Mouse (Mus musculus) forebrain, embryonic 11.5 days (tissue): ENCODE results near the gene Abcg5. TPM values are rescaled to one million over a fixed set of nuclear protein-coding genes. Genes with fewer than 3 reads are reported as not detected.

Experiments
- ATAC-seq: fragments of 200-750 bp; cut with Nextera tagmentation; replicated peaks from 2 replicates; pipeline ENCODE4 v1.8.0; 2017; ENCODE audit warnings: moderate TSS enrichment; ENCODE audit not compliant: low FRiP score
- DNase-seq: peaks from one replicate; pipeline ENCODE4 v3.0.0-alpha.2; 2017; ENCODE audit warnings: low spot score
- H3K27ac ChIP-seq: fragments of 300-500 bp; sonication (generic); 2 replicates; pipeline ENCODE4 v1.5.1; 2014; ENCODE audit warnings: low read depth, low read length
- H3K27me3 ChIP-seq: fragments of 300-500 bp; sonication (generic); 2 replicates; pipeline ENCODE4 v1.6.1; 2014; ENCODE audit warnings: mild to moderate bottlenecking, low read length, mixed read lengths; ENCODE audit not compliant: control insufficient read depth, insufficient read depth
- H3K36me3 ChIP-seq: fragments of 300-500 bp; sonication (generic); 2 replicates; pipeline ENCODE4 v1.6.1; 2014; ENCODE audit warnings: mild to moderate bottlenecking, low read length, moderate library complexity, mixed read lengths; ENCODE audit not compliant: control insufficient read depth, insufficient read depth
- H3K4me1 ChIP-seq: fragments of 300-500 bp; sonication (generic); replicated peaks from 2 replicates; pipeline ENCODE4 v1.6.1; 2014; ENCODE audit warnings: low read length, mixed read lengths; ENCODE audit not compliant: control insufficient read depth, insufficient read depth
- H3K4me2 ChIP-seq: fragments of 300-500 bp; sonication (generic); 2 replicates; pipeline ENCODE4 v1.6.1; 2014; ENCODE audit warnings: low read depth, mild to moderate bottlenecking, low read length, moderate library complexity, mixed read lengths; ENCODE audit not compliant: severe bottlenecking
- H3K4me3 ChIP-seq: fragments of 300-500 bp; sonication (generic); 2 replicates; pipeline ENCODE4 v1.5.1; 2014; ENCODE audit warnings: low read depth, low read length
- H3K9ac ChIP-seq: fragments of 300-500 bp; sonication (generic); 2 replicates; pipeline ENCODE4 v1.6.1; 2014; ENCODE audit warnings: low read length
- H3K9me3 ChIP-seq: fragments of 300-500 bp; sonication (generic); 2 replicates; pipeline ENCODE4 v1.6.1; 2016; ENCODE audit warnings: low read length, mixed read lengths; ENCODE audit not compliant: control insufficient read depth
- WGBS: fragments of 180-500 bp; shearing (Covaris S2); extraction: QIAGEN DNeasy Blood & Tissue Kit; methylation state at CpG from one replicate; pipeline ENCODE4 v1.1.7; 2014; 5-methylcytosine and 5-hydroxymethylcytosine counted together
- polyA plus RNA-seq: library from polyadenylated mRNA; unstranded; fragments of >200 nt; fragmentation: Nextera tagmentation; extraction: Ambion mirVana; gene quantifications from 2 replicates; pipeline ENCODE4 v1.2.1, GENCODE M21; 2014

Gene Abcg5
- polyA plus RNA-seq, 1 experiment from 2014 or later: 5.1 TPM

DNA sequence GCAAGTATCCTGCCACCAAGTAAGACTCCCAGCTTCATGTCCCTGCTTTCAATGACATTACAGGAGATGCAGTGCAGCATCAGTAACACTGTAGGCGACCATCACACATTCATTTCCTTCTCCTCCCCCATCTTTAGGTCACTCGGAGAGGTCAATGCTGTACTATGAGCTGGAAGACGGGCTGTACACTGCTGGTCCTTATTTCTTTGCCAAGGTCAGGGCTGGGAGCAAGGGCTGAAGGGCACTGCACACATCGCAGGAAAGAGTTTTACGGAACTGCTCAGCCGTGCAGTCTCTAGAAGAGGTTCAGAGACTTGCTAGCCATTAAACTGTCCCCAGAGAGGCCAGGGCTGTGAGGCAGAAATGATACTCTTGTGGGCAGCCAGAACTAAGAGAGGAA, 13.7 kb upstream of the Abcg5 start:
- Histone ChIP-seq H3K4me2 (no peak overlapping the region), H3K4me3 (no peak overlapping the region), H3K27ac (no peak overlapping the region), H3K9ac (no peak overlapping the region), H3K9me3 (no peaks in the 10 kb centered on the region), H3K27me3 (no peaks in the 10 kb centered on the region), H3K4me1 (no peaks in the 10 kb centered on the region), H3K36me3 (no peaks in the 10 kb centered on the region)
- ATAC-seq (no peak), DNase-seq (no peak)
- 74% methylated on average over 6 of the region's 6 CpGs for WGBS

GRCm38 (mm10) chr17:84693741-84694140, 10.9 kb upstream of the Abcg5 start:
- no peak for DNase-seq
- H3K27ac ChIP-seq: no peak overlapping the region
- no peaks in the 10 kb centered on the region for H3K4me1 ChIP-seq
- no peaks in the 10 kb centered on the region for H3K9me3 ChIP-seq
- no peaks in the 10 kb centered on the region for H3K36me3 ChIP-seq
- no peak overlapping the region for H3K4me2 ChIP-seq
- H3K9ac ChIP-seq: no peak overlapping the region
- no peak overlapping the region for H3K4me3 ChIP-seq
- no peaks in the 10 kb centered on the region for H3K27me3 ChIP-seq
- no peak for ATAC-seq
- 91% methylated on average over 2 of the region's 2 CpGs for WGBS

GRCm38 (mm10) chr17:84690111-84690510, 7.3 kb upstream of the Abcg5 start:
- Histone ChIP-seq H3K4me3 (no peak overlapping the region), H3K9me3 (no peaks in the 10 kb centered on the region), H3K9ac (no peak overlapping the region), H3K4me1 (no peaks in the 10 kb centered on the region), H3K27ac (no peak overlapping the region), H3K4me2 (no peak overlapping the region), H3K36me3 (no peaks in the 10 kb centered on the region), H3K27me3 (no peaks in the 10 kb centered on the region)
- DNase-seq (no peak), ATAC-seq (no peak)
- 89% methylated on average over 5 of the region's 5 CpGs for WGBS

- no peak overlapping the region for H3K4me3 ChIP-seq
- H3K4me1 ChIP-seq: no peaks in the 10 kb centered on the region
- no peaks in the 10 kb centered on the region for H3K36me3 ChIP-seq
- no peak overlapping the region for H3K27ac ChIP-seq
- no peak for ATAC-seq
- H3K9me3 ChIP-seq: no peaks in the 10 kb centered on the region
- H3K4me2 ChIP-seq: no peak overlapping the region
- DNase-seq: no peak
- 90% methylated on average over 5 of the region's 5 CpGs for WGBS
- no peak overlapping the region for H3K9ac ChIP-seq
- no peaks in the 10 kb centered on the region for H3K27me3 ChIP-seq
Measured at GRCm38 (mm10) chr17:84689316-84689715, 6.5 kb upstream of the Abcg5 start.

GRCm38 (mm10) chr17:84688834-84689233, 6.0 kb upstream of the Abcg5 start:
- H3K36me3 ChIP-seq: no peaks in the 10 kb centered on the region
- H3K4me2 ChIP-seq: no peak overlapping the region
- H3K27ac ChIP-seq: no peak overlapping the region
- no peaks in the 10 kb centered on the region for H3K9me3 ChIP-seq
- WGBS: 93% methylated on average over 11 of the region's 11 CpGs
- no peaks in the 10 kb centered on the region for H3K27me3 ChIP-seq
- H3K9ac ChIP-seq: no peak overlapping the region
- H3K4me3 ChIP-seq: no peak overlapping the region
- DNase-seq (no peak), ATAC-seq (no peak)
- H3K4me1 ChIP-seq: no peaks in the 10 kb centered on the region

- Histone ChIP-seq H3K27ac (no peak overlapping the region), H3K36me3 (no peaks in the 10 kb centered on the region), H3K4me1 (no peaks in the 10 kb centered on the region), H3K9ac (no peak overlapping the region), H3K27me3 (no peaks in the 10 kb centered on the region), H3K9me3 (no peaks in the 10 kb centered on the region), H3K4me2 (no peak overlapping the region), H3K4me3 (no peak overlapping the region)
- ATAC-seq (no peak), DNase-seq (no peak)
- WGBS: 72% methylated on average over 5 of the region's 5 CpGs
Measured at GRCm38 (mm10) chr17:84687994-84688393, 5.2 kb upstream of the Abcg5 start.

GRCm38 (mm10) chr17:84685286-84685685, 2.5 kb upstream of the Abcg5 start:
- no peaks in the 10 kb centered on the region for H3K27me3 ChIP-seq
- no peak overlapping the region for H3K9ac ChIP-seq
- ATAC-seq (no peak), DNase-seq (no peak)
- 85% methylated on average over 4 of the region's 4 CpGs for WGBS
- H3K4me2 ChIP-seq: no peak overlapping the region
- H3K4me3 ChIP-seq: no peak overlapping the region
- H3K4me1 ChIP-seq: no peaks in the 10 kb centered on the region
- no peak overlapping the region for H3K27ac ChIP-seq
- H3K36me3 ChIP-seq: no peaks in the 10 kb centered on the region
- no peaks in the 10 kb centered on the region for H3K9me3 ChIP-seq

- Histone ChIP-seq H3K9ac (no peak overlapping the region), H3K27ac (no peak overlapping the region), H3K4me2 (no peak overlapping the region), H3K9me3 (no peaks in the 10 kb centered on the region), H3K27me3 (no peaks in the 10 kb centered on the region), H3K4me1 (no peaks in the 10 kb centered on the region), H3K36me3 (no peaks in the 10 kb centered on the region), H3K4me3 (no peak overlapping the region)
- no peak for ATAC-seq
- 52% methylated on average over 6 of the region's 6 CpGs for WGBS
- DNase-seq: no peak
Measured at GRCm38 (mm10) chr17:84684284-84684683, 1.5 kb upstream of the Abcg5 start.

- Histone ChIP-seq H3K36me3 (no peaks in the 10 kb centered on the region), H3K4me1 (no peaks in the 10 kb centered on the region), H3K4me3 (no peak overlapping the region), H3K9me3 (no peaks in the 10 kb centered on the region), H3K27me3 (no peaks in the 10 kb centered on the region), H3K4me2 (no peak overlapping the region), H3K27ac (no peak overlapping the region), H3K9ac (no peak overlapping the region)
- ATAC-seq: no peak
- 83% methylated on average over 3 of the region's 3 CpGs for WGBS
- no peak for DNase-seq
Measured at GRCm38 (mm10) chr17:84681670-84682069, 1.1 kb downstream of the Abcg5 start.
